Mouse (Mus musculus) T-cell, adult 2 months (primary cell): ENCODE data around the gene Gm4302.
A peak's percentile ranks its signal among the peaks of the same experiment; 100 is the strongest.
"Not testable (repeated sequence)": the region's sequence is repeated elsewhere in the genome, so short reads cannot be mapped to it uniquely, and the experiment has no call there.

Experiments used
- DNase-seq: peaks from one replicate; pipeline ENCODE4 v3.0.0; 2022; ENCODE audit warnings: low spot score

Gm4302 gene

GRCm38 (mm10) chr10:100340536-100340935 is at the start of gene Gm4302:
Gene Gm4302 (plus strand): TSS chr10:100340836.
- not testable (repeated sequence) for DNase-seq

DNA sequence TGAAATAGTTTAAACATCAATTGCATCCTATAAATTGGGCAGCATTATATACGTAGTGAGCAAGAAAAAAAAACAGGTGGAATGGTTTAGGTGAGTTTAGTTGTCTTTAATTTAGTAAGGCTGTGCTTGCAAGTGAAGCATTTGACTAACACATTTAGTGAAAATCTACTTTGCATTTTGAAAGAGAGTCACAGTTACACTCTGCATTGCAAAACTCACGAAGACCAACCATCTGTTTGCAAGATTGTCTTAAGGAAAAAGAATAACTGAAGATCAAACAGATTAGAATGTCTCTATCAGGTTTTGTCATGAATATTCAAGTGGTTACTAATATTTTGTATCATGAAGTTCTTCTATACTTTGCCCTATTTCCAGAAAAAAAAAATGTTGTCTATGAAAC is 44.5 kb upstream of the Gm4302 start:
- no peak for DNase-seq

DNA sequence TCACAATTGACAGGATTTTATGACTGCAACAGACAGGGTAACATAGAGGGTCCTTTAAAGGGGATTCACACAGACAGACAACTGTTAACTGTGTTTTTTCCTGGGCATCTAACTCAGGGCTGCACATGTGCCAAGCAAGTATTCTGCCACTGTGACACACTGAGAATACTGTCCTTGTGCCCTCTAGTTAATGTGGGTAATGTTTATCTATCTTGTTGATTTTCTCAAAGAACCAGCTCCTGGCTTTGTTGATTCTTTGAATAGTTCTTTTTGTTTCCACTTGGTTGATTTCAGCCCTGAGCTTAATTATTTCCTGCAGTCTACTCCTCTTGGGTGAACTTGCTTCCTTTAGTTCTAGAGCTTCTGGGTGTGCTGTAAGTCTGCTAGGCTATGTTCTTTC is 40.5 kb upstream of the Gm4302 start:
- not testable (repeated sequence) for DNase-seq

GRCm38 (mm10) chr10:100335376-100335775 is 5.3 kb upstream of the Gm4302 start, which contains the start of gene Gm4301:
Gene Gm4301 (plus strand): TSS chr10:100335676.
- DNase-seq: not testable (repeated sequence)

DNA sequence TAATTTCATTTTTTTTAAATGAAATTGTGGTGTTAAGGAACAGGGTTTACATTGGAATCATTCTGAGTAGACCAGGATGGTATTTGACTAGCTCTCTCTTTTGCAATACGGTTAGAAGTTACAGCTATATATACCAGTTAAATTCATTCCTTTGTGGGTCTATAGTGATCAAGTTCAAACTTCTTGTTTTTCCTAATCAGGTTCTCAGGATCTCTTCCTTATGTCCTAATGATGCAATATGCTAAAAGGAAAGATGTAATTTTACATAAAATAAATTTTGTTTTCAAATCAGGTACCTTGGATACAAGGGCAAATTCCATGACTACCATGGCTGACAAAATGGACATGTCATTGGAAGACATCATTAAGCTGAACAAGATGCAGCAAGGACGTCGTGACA is 5.0 kb downstream of the Gm4302 start, which contains the start of gene Gm4303:
Gm4303 (plus strand) TSS at position 301 of the 400 bp plus-strand sequence.
- DNase-seq: not testable (repeated sequence)

GRCm38 (mm10) chr10:100350793-100351192 is 10.2 kb downstream of the Gm4302 start, which contains the start of gene Gm4305:
Gene Gm4305 (plus strand): TSS chr10:100351093.
- not testable (repeated sequence) for DNase-seq

- peak; percentile 0 for DNase-seq
Observed at GRCm38 (mm10) chr10:100356841-100357240, 16.2 kb downstream of the Gm4302 start.

- not testable (repeated sequence) for DNase-seq
Observed at GRCm38 (mm10) chr10:100361038-100361437, 20.4 kb downstream of the Gm4302 start, which contains the start of gene Gm4307. Gene Gm4307 (plus strand): TSS chr10:100361338.

GRCm38 (mm10) chr10:100382460-100382859 is 41.8 kb downstream of the Gm4302 start, which contains the start of gene Gm4312:
Gene Gm4312 (minus strand): TSS chr10:100382560.
- DNase-seq: not testable (repeated sequence)
